Mouse (Mus musculus) kidney, postnatal 36 days (tissue): Measurements from ENCODE around the gene Ikzf3.

Experiments used
- DNase-seq, 2 experiments: peaks; one replicate each; pipeline ENCODE4 v3.0.0; 2021 to 2022; ENCODE audit warnings: mixed read lengths in 2 of 2

The Ikzf3 gene

GRCm38 (mm10) chr11:98510125-98510524, 35.7 kb downstream of the Ikzf3 start:
- DNase-seq, result no peak

DNA sequence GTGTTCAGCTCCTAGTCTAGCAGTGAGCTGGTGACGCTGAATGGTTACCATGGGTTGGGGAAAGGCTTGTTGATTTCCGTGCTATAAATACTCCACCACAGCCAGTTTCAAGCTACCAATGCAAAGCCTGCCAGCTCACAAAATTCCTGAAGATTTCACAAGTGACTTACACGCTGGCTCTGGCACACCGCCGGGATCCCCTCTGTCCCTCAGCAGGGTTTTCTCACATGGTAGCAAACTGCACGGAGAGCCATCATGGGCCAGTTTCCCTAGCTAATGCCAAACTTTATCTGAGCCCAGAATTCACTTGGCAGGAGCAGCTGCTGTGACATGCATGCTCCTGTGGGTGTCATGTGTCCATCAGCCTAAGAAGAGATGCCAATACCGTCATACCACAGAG, 36.4 kb downstream of the Ikzf3 start:
- DNase-seq, result no peak

GRCm38 (mm10) chr11:98504926-98505325, 40.9 kb downstream of the Ikzf3 start:
- DNase-seq, result no peak

DNA sequence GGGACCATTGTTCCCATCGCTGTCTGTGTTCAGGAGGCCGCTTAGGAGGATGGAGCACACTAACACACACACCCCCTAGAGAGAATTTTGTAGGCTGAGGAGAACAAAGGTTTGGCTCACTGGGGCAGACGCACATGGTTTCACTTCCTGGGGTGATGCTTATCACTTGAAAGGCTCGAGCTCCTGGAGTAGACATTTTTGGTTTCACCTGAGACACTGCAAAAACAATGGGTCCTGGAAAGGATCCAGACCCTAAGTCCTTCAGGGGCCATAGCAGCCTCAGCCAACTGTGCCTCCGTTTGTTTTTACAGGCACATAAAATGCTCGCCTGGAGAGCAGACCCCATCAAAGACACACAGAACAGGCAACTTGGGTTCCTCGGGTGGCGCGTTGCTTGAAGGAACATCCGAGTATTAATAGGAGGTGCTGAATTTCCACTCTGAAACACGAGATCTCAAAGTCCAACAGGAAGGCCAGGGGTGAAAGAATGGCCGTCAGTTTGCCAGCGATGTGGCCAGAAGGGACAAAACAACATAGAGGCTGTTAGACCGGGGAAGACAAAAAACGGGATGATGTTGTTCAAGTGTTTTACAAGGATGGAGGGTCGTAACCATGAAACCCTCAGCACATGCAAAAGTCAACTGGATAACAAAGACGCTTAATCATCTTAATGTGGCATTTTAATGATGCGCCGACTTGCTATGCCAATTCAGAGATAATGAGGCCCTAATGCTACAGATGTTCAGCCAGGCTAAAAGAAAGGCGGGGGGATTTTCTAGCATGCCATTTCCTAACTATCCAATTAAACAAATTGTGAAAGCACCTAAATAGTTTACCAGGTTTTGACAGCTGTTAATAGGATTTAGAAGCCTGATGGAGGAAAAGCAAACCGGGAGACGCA, 48.2 kb downstream of the Ikzf3 start:
- DNase-seq, result peak; percentile 3 to 29

DNA sequence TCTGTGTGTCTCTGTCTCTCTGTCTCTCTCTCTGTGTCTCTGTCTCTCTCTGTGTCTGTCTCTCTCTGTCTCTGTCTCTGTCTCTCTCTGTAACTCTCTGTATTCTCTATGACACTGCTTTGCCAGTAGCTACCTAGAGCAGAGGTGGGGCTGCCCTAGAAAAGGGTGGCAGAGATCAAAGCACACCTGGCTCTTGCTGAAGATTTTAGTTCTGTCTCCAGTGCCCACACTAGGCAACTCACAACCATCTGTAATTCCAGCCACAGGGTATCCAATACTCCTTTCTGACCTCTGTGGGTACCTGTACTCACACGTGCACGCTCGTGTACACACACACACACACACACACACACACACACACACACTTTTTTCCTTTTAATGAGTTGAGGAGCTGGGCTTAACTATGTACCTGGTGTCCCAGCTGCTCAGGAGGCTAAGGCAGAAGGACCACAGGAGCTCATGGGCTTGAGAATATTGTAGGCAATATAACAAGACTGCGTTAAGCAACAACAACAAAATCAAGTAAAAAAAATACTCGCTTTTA, 50.6 kb downstream of the Ikzf3 start:
- no peak for DNase-seq

GRCm38 (mm10) chr11:98493394-98493793, 52.4 kb downstream of the Ikzf3 start:
- no peak for DNase-seq

- no peak for DNase-seq
Measured at GRCm38 (mm10) chr11:98492959-98493358, 52.9 kb downstream of the Ikzf3 start.

GRCm38 (mm10) chr11:98491571-98491970, 54.3 kb downstream of the Ikzf3 start:
- DNase-seq, result no peak

DNA sequence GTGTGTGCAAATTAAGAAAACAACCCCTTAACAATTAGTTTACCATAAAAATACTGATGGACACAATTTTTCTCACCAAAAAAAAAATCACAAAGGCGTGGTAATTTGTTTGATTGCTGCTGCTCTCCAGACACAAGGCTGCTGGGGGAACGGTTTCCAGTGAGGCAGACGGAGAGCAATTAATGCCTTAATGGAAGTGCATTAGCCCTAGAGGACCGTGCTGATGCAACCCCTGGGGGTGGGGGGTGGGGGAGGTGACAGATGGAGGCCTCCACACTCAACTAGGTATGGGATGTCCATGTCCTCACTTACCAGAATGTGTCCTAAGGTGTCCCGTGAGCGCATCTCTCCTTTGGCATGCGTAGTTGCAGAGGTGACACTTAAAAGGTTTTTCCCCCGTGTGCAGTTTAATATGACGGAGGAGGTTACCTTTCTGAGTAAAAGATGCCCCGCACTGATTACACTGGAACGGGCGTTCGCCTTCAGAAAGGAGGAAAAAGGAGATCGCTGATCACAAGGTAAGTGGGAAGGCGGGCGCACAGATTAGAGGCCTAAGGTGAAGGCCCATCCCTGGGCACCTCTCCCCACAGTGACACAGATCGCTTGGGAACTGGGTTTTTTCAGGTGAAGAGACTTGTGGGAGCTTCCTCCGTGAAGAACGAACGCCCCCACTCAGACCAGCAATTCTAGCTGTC, 57.1 kb downstream of the Ikzf3 start:
- no peak for DNase-seq

GRCm38 (mm10) chr11:98487526-98488040, 58.2 kb downstream of the Ikzf3 start:
- no peak for DNase-seq

GRCm38 (mm10) chr11:98485749-98486148, 60.1 kb downstream of the Ikzf3 start:
- DNase-seq, result no peak

- DNase-seq, result no peak
Measured at GRCm38 (mm10) chr11:98482067-98482466, 63.8 kb downstream of the Ikzf3 start.

GRCm38 (mm10) chr11:98481231-98481630, 64.6 kb downstream of the Ikzf3 start:
- no peak for DNase-seq

GRCm38 (mm10) chr11:98479940-98480497, 65.8 kb downstream of the Ikzf3 start:
- no peak for DNase-seq

DNA sequence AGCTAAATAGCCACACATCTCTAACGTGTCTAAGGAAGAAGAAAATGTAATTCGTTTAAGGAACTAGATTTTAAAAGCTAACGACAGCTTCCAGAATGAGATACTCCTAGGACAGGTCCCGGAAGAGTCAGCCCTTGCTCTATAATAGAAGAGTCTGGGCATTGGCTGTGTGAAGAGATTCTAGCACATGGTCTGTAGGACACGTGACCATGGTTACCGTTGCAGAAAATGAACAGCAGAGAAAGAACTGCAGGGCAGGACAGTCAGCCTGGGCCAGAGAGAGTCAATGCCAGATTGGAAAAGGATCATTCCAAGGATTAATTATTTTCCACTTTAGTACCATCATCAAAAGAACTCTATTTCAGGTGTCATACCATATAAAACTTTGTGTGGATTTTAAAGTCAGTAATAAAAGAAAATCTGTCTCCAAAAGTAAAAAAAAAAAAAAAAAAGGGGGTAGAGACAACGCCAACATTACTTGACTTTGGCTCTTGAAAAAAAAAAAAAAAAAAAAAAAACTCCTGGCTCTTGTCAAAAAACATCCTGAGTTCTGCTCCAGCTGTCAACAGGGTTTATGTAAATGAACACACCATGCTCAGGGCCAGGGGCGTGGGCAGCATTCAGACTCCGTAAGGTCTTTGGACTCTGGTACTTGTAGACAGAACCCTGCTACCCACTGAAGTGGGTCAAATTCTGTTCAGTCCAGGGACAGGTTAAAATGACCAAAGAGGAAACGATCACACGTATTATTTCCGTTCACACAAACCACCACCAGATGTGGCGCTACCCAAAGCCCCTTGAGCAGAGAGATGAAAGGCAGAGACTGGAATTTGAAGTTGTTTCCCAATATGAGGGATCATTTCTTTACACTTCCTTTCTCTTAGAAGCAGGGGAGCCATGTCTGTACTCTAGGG, 66.5 kb downstream of the Ikzf3 start:
- DNase-seq, result peak; percentile 28 to 44

DNA sequence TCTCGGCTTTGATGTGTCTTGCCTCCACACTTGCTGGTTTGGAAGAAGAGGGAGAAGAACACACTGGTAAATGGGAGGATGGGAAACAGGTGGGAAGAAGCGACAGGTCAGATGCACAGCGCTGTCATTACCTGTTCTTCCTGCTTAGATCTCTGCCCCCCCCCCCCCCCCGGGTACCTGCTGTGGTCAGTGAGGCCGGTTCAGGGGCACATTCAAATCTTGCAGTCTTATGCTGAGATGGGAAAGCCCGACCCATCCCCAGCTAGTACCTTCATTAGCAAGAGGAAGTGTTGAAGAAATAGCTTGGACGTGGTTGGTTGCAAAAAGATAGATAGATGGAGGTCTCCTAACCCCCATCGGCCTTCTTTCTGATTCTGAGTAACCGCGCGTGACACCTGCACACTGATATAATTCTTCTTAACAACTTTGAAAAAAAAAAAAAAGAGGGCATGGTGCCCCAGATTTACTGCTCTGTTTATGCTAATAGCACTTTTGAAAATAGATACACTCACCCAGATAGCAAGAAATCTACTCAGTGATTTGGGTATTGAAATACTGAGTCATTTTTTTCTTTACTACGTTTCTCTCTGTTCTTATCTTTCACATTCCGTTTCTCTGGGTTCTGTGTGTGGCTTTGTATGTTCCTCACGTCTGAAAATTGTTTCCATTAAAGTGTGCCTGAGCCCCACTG, 68.7 kb downstream of the Ikzf3 start:
- no peak for DNase-seq

DNA sequence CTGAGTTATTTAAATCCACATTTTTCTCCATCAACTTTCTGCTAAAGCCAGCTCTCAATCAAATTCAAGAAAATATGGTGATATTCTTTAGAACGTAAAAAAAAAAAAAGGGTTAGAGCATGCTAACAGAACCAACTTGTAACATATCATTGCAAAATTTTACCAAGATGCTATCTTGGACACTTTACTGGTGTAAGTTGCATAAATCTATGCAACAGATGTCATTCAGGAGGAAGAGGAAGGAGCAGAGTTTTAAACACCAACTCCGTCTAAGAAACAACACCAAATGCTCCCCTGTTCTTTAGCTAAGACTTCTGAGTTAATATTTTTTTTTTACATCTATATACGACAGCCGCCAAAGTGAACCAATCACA, 69.4 kb downstream of the Ikzf3 start:
- DNase-seq, result no peak

DNA sequence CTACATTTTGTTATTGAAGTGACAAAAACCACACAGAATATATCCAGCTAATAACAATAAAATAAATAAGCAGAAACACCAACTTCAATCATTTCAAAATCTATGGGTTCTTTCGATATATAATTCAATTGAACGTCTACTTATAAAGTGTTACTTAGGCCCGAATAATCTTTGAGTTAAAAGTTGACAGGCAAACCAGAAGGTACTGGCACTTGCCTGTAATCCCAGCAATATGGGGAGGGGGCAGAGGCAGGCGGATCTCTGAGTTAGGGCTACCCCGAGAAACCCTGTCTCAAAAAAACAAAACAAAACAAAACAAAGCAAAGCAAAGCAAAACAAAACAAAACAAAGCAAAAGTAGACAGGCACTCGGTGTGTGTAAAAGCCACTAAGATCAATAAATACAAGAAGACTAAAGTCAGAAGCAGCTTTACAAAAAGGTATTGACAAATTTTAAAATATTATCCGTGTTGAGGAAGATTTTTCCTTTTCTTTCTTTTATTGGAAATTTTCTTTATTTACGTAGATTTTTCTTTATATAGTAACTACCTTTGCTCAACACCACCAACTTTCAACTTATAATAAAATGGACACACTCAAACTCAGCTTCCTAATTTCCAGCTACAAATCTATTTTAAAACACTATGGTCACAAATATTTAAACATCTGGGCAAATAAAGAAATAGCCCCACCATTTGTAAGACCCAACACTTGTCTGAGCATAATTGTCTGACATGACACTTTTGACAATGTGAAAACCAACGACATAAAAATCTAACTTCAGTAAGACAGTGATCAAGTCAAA, 70.0 kb downstream of the Ikzf3 start:
- DNase-seq, result no peak

DNA sequence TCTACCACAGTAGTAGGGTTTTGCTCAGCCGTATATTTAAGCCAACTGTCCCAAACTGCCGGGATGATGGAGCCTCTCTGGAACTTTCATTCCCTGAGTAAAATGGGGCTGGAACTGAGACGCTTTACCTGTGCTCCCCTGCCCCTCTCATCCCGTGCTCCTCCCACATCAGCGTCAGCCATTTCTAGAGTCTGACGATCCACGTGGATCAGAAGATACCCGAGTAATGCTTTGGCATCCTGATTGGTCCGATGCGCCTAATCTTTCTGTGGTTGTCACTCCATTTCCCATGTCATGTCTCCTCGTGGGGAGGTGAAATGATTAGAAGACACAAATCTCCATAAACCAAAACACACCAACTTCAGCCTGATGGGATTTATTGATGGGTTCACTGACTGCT, 70.9 kb downstream of the Ikzf3 start:
- DNase-seq, result no peak

GRCm38 (mm10) chr11:98473916-98474479, 71.8 kb downstream of the Ikzf3 start:
- no peak for DNase-seq
